In the genomic region with DNA sequence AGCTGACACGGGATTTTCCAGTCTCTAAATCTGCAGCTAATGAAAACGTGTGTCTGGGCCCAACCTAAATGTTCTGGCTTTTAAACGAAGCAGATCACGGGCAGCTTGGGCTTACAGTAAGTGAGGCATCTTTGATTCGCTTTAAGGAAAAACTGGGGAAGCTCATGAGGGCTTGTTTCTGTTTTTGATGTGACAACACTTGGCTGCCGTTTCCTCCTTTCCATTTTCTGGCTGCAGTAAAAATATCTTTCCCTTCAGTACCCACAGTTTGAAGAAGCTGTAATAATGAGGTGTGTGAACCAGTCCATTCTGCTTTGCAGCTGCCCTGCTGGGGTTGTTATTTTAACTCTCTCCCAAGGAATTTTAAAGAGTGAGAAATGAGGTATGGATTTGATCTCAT, we compare ENCODE assay signal across 19 mouse cellular contexts.
DNase-seq lines count a peak whose midpoint lies in the region; ATAC-seq and TF ChIP-seq lines count a peak whose summit lies in the region.
"Had no signal": no experiment of that assay in that cellular context is flagged by ENCODE, and none has a peak within 500 bp of the region (broad histone marks: within the 10 kb centered on the region; RNA-seq: fewer than 3 reads in every experiment).

No protein-coding gene starts in this region.

- H3K27ac ChIP-seq in embryonic facial prominence, embryonic 14.5 days (replicated peaks; ENCODE audit: low read depth, low read length): no peak overlapping the region
- no peak overlapping the region for H3K27ac ChIP-seq in embryonic facial prominence, embryonic 10.5 days (replicated peaks)
- H3K27ac ChIP-seq in lung, embryonic 16.5 days (ENCODE audit: low read length): no peak overlapping the region; the same call in 1 of the 2 replicates
- H3K27ac ChIP-seq in forebrain, postnatal 0 days (ENCODE audit: low read depth, low read length): no peak overlapping the region
- H3K27ac ChIP-seq in midbrain, postnatal 0 days (ENCODE audit: low read depth, low read length): 0 out of 2 replicates have a peak overlapping the region, but pooled peaks have one; percentile 7
- no peak overlapping the region for H3K27ac ChIP-seq in liver, embryonic 12.5 days
- H3K27ac ChIP-seq: hindbrain, embryonic 13.5 days; intestine, embryonic 15.5 days; kidney, embryonic 15.5 days; limb, embryonic 15.5 days; stomach, embryonic 15.5 days had no signal

- H3K4me2 ChIP-seq in embryonic facial prominence, embryonic 14.5 days (ENCODE audit: low read depth, low read length): no peak overlapping the region
- H3K4me2 ChIP-seq in lung, embryonic 16.5 days (ENCODE audit: low read depth, low read length): peak overlapping the region; percentile 23
- no peak overlapping the region for H3K4me2 ChIP-seq in forebrain, postnatal 0 days (ENCODE audit: low read depth)
- H3K4me2 ChIP-seq in midbrain, postnatal 0 days (ENCODE audit: low read depth, low read length, poor library complexity, severe bottlenecking): no peak overlapping the region
- H3K4me2 ChIP-seq in liver, embryonic 12.5 days: no peak overlapping the region
- H3K4me2 ChIP-seq: hindbrain, embryonic 13.5 days; intestine, embryonic 15.5 days; kidney, embryonic 15.5 days; limb, embryonic 15.5 days; stomach, embryonic 15.5 days had no signal

- H3K36me3 ChIP-seq in embryonic facial prominence, embryonic 14.5 days (ENCODE audit: control insufficient read depth, insufficient read depth, low read length): no peaks in the 10 kb centered on the region
- no peaks in the 10 kb centered on the region for H3K36me3 ChIP-seq in embryonic facial prominence, embryonic 10.5 days (replicated peaks)
- no peaks in the 10 kb centered on the region for H3K36me3 ChIP-seq in lung, embryonic 16.5 days (ENCODE audit: control insufficient read depth, insufficient read depth, low read length)
- H3K36me3 ChIP-seq in forebrain, postnatal 0 days (ENCODE audit: insufficient read depth): no peaks in the 10 kb centered on the region
- no peaks in the 10 kb centered on the region for H3K36me3 ChIP-seq in midbrain, postnatal 0 days (ENCODE audit: insufficient read depth, low read length)
- no peaks in the 10 kb centered on the region for H3K36me3 ChIP-seq in liver, embryonic 12.5 days
- H3K36me3 ChIP-seq: hindbrain, embryonic 13.5 days; intestine, embryonic 15.5 days; kidney, embryonic 15.5 days; limb, embryonic 15.5 days; stomach, embryonic 15.5 days had no signal

- H3K27me3 ChIP-seq in embryonic facial prominence, embryonic 14.5 days (replicated peaks; ENCODE audit: control insufficient read depth, insufficient read depth, low read length): no peaks in the 10 kb centered on the region
- H3K27me3 ChIP-seq in embryonic facial prominence, embryonic 10.5 days (replicated peaks; ENCODE audit: low read depth, poor library complexity, severe bottlenecking): no peaks in the 10 kb centered on the region
- H3K27me3 ChIP-seq in lung, embryonic 16.5 days (ENCODE audit: control insufficient read depth, insufficient read depth, low read depth, low read length): no peaks in the 10 kb centered on the region
- no peaks in the 10 kb centered on the region for H3K27me3 ChIP-seq in forebrain, postnatal 0 days (ENCODE audit: insufficient read depth, low read length)
- H3K27me3 ChIP-seq in midbrain, postnatal 0 days (ENCODE audit: insufficient read depth, low read length): no peaks in the 10 kb centered on the region
- H3K27me3 ChIP-seq in liver, embryonic 12.5 days (replicated peaks): no peaks in the 10 kb centered on the region
- H3K27me3 ChIP-seq: hindbrain, embryonic 13.5 days; intestine, embryonic 15.5 days; kidney, embryonic 15.5 days; limb, embryonic 15.5 days; megakaryocyte, embryonic 14.5 days; stomach, embryonic 15.5 days had no signal

- H3K4me3 ChIP-seq in embryonic facial prominence, embryonic 14.5 days (ENCODE audit: low read depth, low read length): no peak overlapping the region
- H3K4me3 ChIP-seq in embryonic facial prominence, embryonic 10.5 days: no peak overlapping the region
- H3K4me3 ChIP-seq in lung, embryonic 16.5 days (ENCODE audit: low read length): no peak overlapping the region
- no peak overlapping the region for H3K4me3 ChIP-seq in forebrain, postnatal 0 days (ENCODE audit: low read depth, low read length)
- no peak overlapping the region for H3K4me3 ChIP-seq in midbrain, postnatal 0 days (ENCODE audit: low read depth, low read length)
- no peak overlapping the region for H3K4me3 ChIP-seq in liver, embryonic 12.5 days
- H3K4me3 ChIP-seq: hindbrain, embryonic 13.5 days; intestine, embryonic 15.5 days; kidney, embryonic 15.5 days; limb, embryonic 15.5 days; megakaryocyte, embryonic 14.5 days; stomach, embryonic 15.5 days had no signal

- no peak overlapping the region for H3K9ac ChIP-seq in embryonic facial prominence, embryonic 14.5 days (ENCODE audit: low read depth, low read length)
- no peak overlapping the region for H3K9ac ChIP-seq in lung, embryonic 16.5 days (ENCODE audit: low read length)
- H3K9ac ChIP-seq in forebrain, postnatal 0 days: no peak overlapping the region
- H3K9ac ChIP-seq in midbrain, postnatal 0 days (replicated peaks; ENCODE audit: low read length, poor library complexity, severe bottlenecking): no peak overlapping the region
- H3K9ac ChIP-seq in liver, embryonic 12.5 days: no peak overlapping the region
- H3K9ac ChIP-seq: hindbrain, embryonic 13.5 days; intestine, embryonic 15.5 days; kidney, embryonic 15.5 days; limb, embryonic 15.5 days; liver, postnatal 0 days; stomach, embryonic 15.5 days had no signal

- 53% methylated on average over 6 of the region's 6 CpGs for WGBS in embryonic facial prominence, embryonic 14.5 days
- 67% methylated on average over 6 of the region's 6 CpGs for WGBS in embryonic facial prominence, embryonic 10.5 days
- WGBS in lung, embryonic 16.5 days: 32% methylated on average over 6 of the region's 6 CpGs
- 16% methylated on average over 6 of the region's 6 CpGs for WGBS in forebrain, postnatal 0 days
- 16% methylated on average over 6 of the region's 6 CpGs for WGBS in midbrain, postnatal 0 days
- whole genome bisulfite sequencing in liver, embryonic 12.5 days (ENCODE audit: insufficient replicate concordance): 47% methylated on average over 6 of the region's 6 CpGs

- ATAC-seq in embryonic facial prominence, embryonic 14.5 days (ENCODE audit: low read depth): no peak
- ATAC-seq in lung, embryonic 16.5 days (ENCODE audit: low read depth): peak; percentile 56
- ATAC-seq in forebrain, postnatal 0 days: peak; percentile 61
- ATAC-seq in midbrain, postnatal 0 days (ENCODE audit: low FRiP score): no peak
- no peak for ATAC-seq in liver, embryonic 12.5 days
- ATAC-seq: CD4-positive, CD25-positive, alpha-beta regulatory T cell, adult 4 months; intestine, embryonic 15.5 days; liver, postnatal 0 days had no signal

- DNase-seq in embryonic facial prominence, embryonic 14.5 days (ENCODE audit: low spot score): peak; percentile 12
- no peak for DNase-seq in embryonic facial prominence, embryonic 10.5 days (ENCODE audit: low spot score)
- DNase-seq in lung, postnatal 36 days: no peak
- DNase-seq in forebrain, postnatal 0 days: no peak
- DNase-seq in midbrain, postnatal 0 days (ENCODE audit: low spot score): no peak
- no peak for DNase-seq in cerebellum, adult 8-10 months
- DNase-seq: adrenal gland, adult 2 months; cerebellum, adult 11-12 months; liver, postnatal 0 days; right cerebral cortex, adult 18-20 months had no signal

- no peaks in the 10 kb centered on the region for H3K4me1 ChIP-seq in embryonic facial prominence, embryonic 14.5 days (ENCODE audit: control insufficient read depth, insufficient read depth, low read length)
- H3K4me1 ChIP-seq in embryonic facial prominence, embryonic 10.5 days: peaks cover 13% of the 10 kb centered on the region
- H3K4me1 ChIP-seq in lung, embryonic 16.5 days (replicated peaks; ENCODE audit: control insufficient read depth, insufficient read depth, low read length): no peaks in the 10 kb centered on the region; the same call in 1 of the 2 replicates
- H3K4me1 ChIP-seq in forebrain, postnatal 0 days (ENCODE audit: insufficient read depth): no peaks in the 10 kb centered on the region
- H3K4me1 ChIP-seq in midbrain, postnatal 0 days (ENCODE audit: insufficient read depth, low read length): 0 out of 2 replicates have a peak, but pooled peaks cover 5% of the 10 kb centered on the region
- no peaks in the 10 kb centered on the region for H3K4me1 ChIP-seq in liver, embryonic 12.5 days
- H3K4me1 ChIP-seq: intestine, embryonic 15.5 days; kidney, embryonic 15.5 days; limb, embryonic 15.5 days; megakaryocyte, embryonic 14.5 days; stomach, embryonic 15.5 days had no signal

- H3K9me3 ChIP-seq in embryonic facial prominence, embryonic 14.5 days (ENCODE audit: control insufficient read depth, low read length): no peaks in the 10 kb centered on the region
- no peaks in the 10 kb centered on the region for H3K9me3 ChIP-seq in embryonic facial prominence, embryonic 10.5 days
- H3K9me3 ChIP-seq in lung, embryonic 16.5 days (ENCODE audit: control insufficient read depth, low read length): no peaks in the 10 kb centered on the region
- H3K9me3 ChIP-seq in forebrain, postnatal 0 days (ENCODE audit: low read length): no peaks in the 10 kb centered on the region
- H3K9me3 ChIP-seq in midbrain, postnatal 0 days (ENCODE audit: low read length): no peaks in the 10 kb centered on the region
- no peaks in the 10 kb centered on the region for H3K9me3 ChIP-seq in liver, embryonic 12.5 days (replicated peaks)
- H3K9me3 ChIP-seq: hindbrain, embryonic 13.5 days; intestine, embryonic 15.5 days; kidney, embryonic 15.5 days; limb, embryonic 15.5 days; megakaryocyte, embryonic 14.5 days; stomach, embryonic 15.5 days had no signal

- TF ChIP-seq CTCF in forebrain, postnatal 0 days (IDR thresholded peaks at IDR 0.05; ENCODE audit: low read depth): no peak
- TF ChIP-seq CTCF in midbrain, postnatal 0 days (IDR thresholded peaks at IDR 0.05): no peak

Comparison
In these comparisons a context has a peak if more than half of its experiments do, and no peak if none do; other contexts are left out.
1. ATAC-seq: peak in lung, embryonic 16.5 days (single experiment) and forebrain, postnatal 0 days (single experiment); none in embryonic facial prominence, embryonic 14.5 days (single experiment), midbrain, postnatal 0 days (single experiment) and liver, embryonic 12.5 days (single experiment).